Comparison of ENCODE assay signal across 10 mouse cellular contexts in the genomic region with DNA sequence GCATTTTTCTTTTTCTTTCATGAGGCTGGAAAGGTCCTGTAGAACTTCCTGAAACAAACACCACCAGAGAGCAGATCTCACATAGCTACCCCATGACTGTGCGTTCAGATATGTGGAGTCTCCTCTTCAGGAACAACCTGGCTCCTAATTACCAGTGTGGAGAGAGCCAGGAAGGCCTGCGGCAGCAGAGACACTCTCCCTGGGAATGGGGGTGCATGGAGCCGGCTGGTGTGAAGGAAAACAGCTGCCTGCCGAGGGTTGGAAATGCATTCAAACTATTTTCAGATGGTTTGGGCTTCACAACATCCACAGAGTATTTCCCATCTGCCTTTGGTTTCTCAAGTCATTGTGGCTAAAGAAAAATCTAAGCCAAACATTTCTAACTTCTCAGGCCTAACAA. TPM values are rescaled to one million over a fixed set of nuclear protein-coding genes. Genes with fewer than 3 reads are reported as not detected.
A peak's percentile ranks its signal among the peaks of the same experiment; 100 is the strongest.
DNase-seq lines count a peak whose midpoint lies in the region; ATAC-seq and TF ChIP-seq lines count a peak whose summit lies in the region.
"Had no signal": no experiment of that assay in that cellular context is flagged by ENCODE, and none has a peak within 500 bp of the region (broad histone marks: within the 10 kb centered on the region; RNA-seq: fewer than 3 reads in every experiment).

No protein-coding gene starts in this region.

- DNase-seq in intestine, embryonic 14.5 days (ENCODE audit: low spot score), result no peak
- no peak for DNase-seq in Patski (ENCODE audit: low read depth, low spot score)
- peak; percentile 59 to 67 for DNase-seq in heart, adult 9 months (ENCODE audit: low spot score in 2 of 2)
- no peak for DNase-seq in adrenal gland, postnatal 14 days
- DNase-seq in layer of hippocampus, postnatal 14 days (ENCODE audit: low spot score in 2 of 2), result no peak

- no peaks in the 10 kb centered on the region for H3K27me3 ChIP-seq in intestine, embryonic 14.5 days (replicated peaks; ENCODE audit: control insufficient read depth, insufficient read depth, low read length)
- H3K27me3 ChIP-seq in intestine, postnatal 0 days (replicated peaks; ENCODE audit: control insufficient read depth, insufficient read depth, low read length), result no peaks in the 10 kb centered on the region
- no peaks in the 10 kb centered on the region for H3K27me3 ChIP-seq in Patski
- no peaks in the 10 kb centered on the region for H3K27me3 ChIP-seq in lung, embryonic 15.5 days

- POLR2A ChIA-PET in Patski (lab: Charles Lee), result no interaction called here

- no peak overlapping the region for H3K9ac ChIP-seq in intestine, embryonic 14.5 days (ENCODE audit: low read length)
- H3K9ac ChIP-seq in intestine, postnatal 0 days (ENCODE audit: low read depth, low read length), result no peak overlapping the region
- no peak overlapping the region for H3K9ac ChIP-seq in lung, embryonic 15.5 days

- in situ Hi-C loops in Patski (cut with MboI; ENCODE audit: low pct_unique_long_range_greater_than_20kb), result no loop called here

- 39% methylated on average over 4 of the region's 4 CpGs for WGBS in intestine, embryonic 14.5 days
- 58% methylated on average over 4 of the region's 4 CpGs for WGBS in intestine, postnatal 0 days
- WGBS in lung, embryonic 15.5 days, result 24% methylated on average over 4 of the region's 4 CpGs

- H3K9me3 ChIP-seq in intestine, embryonic 14.5 days (ENCODE audit: control insufficient read depth, low read length), result no peaks in the 10 kb centered on the region
- H3K9me3 ChIP-seq in intestine, postnatal 0 days (ENCODE audit: control insufficient read depth), result no peaks in the 10 kb centered on the region
- H3K9me3 ChIP-seq in lung, embryonic 15.5 days, result no peaks in the 10 kb centered on the region
- H3K9me3 ChIP-seq: hindbrain, embryonic 10.5 days had no signal

- no peak overlapping the region for H3K4me3 ChIP-seq in intestine, embryonic 14.5 days (ENCODE audit: low read depth, low read length)
- no peak overlapping the region for H3K4me3 ChIP-seq in intestine, postnatal 0 days (ENCODE audit: low read depth, low read length)
- H3K4me3 ChIP-seq in lung, embryonic 15.5 days, result no peak overlapping the region
- H3K4me3 ChIP-seq: hindbrain, embryonic 10.5 days had no signal

- no peak for TF ChIP-seq CTCF in intestine, postnatal 0 days (IDR thresholded peaks at IDR 0.05; ENCODE audit: low read depth)
- no peak for TF ChIP-seq CTCF in Patski (IDR thresholded peaks at IDR 0.05)

- no peaks in the 10 kb centered on the region for H3K36me3 ChIP-seq in intestine, embryonic 14.5 days (ENCODE audit: control insufficient read depth, insufficient read depth, low read length)
- no peaks in the 10 kb centered on the region for H3K36me3 ChIP-seq in intestine, postnatal 0 days (ENCODE audit: control insufficient read depth, insufficient read depth)
- peaks cover 15% of the 10 kb centered on the region for H3K36me3 ChIP-seq in lung, embryonic 15.5 days
- H3K36me3 ChIP-seq: hindbrain, embryonic 10.5 days had no signal

- H3K27ac ChIP-seq in intestine, embryonic 14.5 days (ENCODE audit: low read depth), result peak overlapping the region; percentile 51
- no peak overlapping the region for H3K27ac ChIP-seq in intestine, postnatal 0 days (ENCODE audit: low read depth, low read length)
- H3K27ac ChIP-seq in lung, embryonic 15.5 days, result peak overlapping the region; percentile 41; the same call in 1 of the 2 replicates
- H3K27ac ChIP-seq: hindbrain, embryonic 10.5 days had no signal

- CTCF ChIA-PET in Patski (lab: Charles Lee), result interaction anchor here (2.5 kb wide), 1 partner anchor 18 kb away, joined by 7 read pairs; no protein-coding TSS in a partner anchor

- peaks cover 11% of the 10 kb centered on the region; the same call in 1 of the 2 replicates for H3K4me1 ChIP-seq in intestine, embryonic 14.5 days (replicated peaks; ENCODE audit: control insufficient read depth, insufficient read depth, low read length)
- no peaks in the 10 kb centered on the region for H3K4me1 ChIP-seq in intestine, postnatal 0 days (replicated peaks; ENCODE audit: control insufficient read depth, insufficient read depth, low read length)
- H3K4me1 ChIP-seq in lung, embryonic 15.5 days, result peaks cover 21% of the 10 kb centered on the region

- no peak overlapping the region for H3K4me2 ChIP-seq in intestine, embryonic 14.5 days (ENCODE audit: low read length)
- H3K4me2 ChIP-seq in intestine, postnatal 0 days (replicated peaks; ENCODE audit: low read depth), result no peak overlapping the region
- no peak overlapping the region for H3K4me2 ChIP-seq in lung, embryonic 15.5 days

- ATAC-seq in intestine, embryonic 14.5 days (replicated peaks; ENCODE audit: low FRiP score, low TSS enrichment, low read depth), result no peak
- no peak for ATAC-seq in intestine, postnatal 0 days
- ATAC-seq in Patski, result peak; percentile 60
- 0 out of 2 replicates have a peak, but pooled peaks have one; percentile 35 for ATAC-seq in lung, embryonic 15.5 days (ENCODE audit: borderline replicate concordance, extremely low read depth, low FRiP score, low TSS enrichment)
- no peak for ATAC-seq in erythroid progenitor cell, adult 5-6 weeks (replicated peaks; ENCODE audit: low FRiP score, poor library complexity, severe bottlenecking)
- ATAC-seq: CD4-positive, CD25-positive, alpha-beta regulatory T cell, adult 4 months had no signal

RNA-seq across cellular contexts. Expression of gene Tgfb2, which starts 10.4 kb away (rescaled TPM):
- 21.5 and 26.2 TPM in 2 replicates for polyA plus RNA-seq in intestine, embryonic 14.5 days (2014; fragmentation: Nextera tagmentation; extraction: Ambion mirVana)
- polyA plus RNA-seq in intestine, postnatal 0 days (2015; fragmentation: Nextera tagmentation; extraction: Ambion mirVana), result 7.1 and 7.7 TPM in 2 replicates
- 35.3 TPM for polyA plus RNA-seq in Patski (2021)
- polyA plus RNA-seq in lung, embryonic 15.5 days (2015; fragmentation: Nextera tagmentation; extraction: Ambion mirVana), result 83.8 and 89.9 TPM in 2 replicates
- total RNA-seq in adrenal gland, postnatal 14 days (2021), result 2.7 and 3.1 TPM in 2 replicates
- total RNA-seq in layer of hippocampus, postnatal 14 days (2021), result 10 to 100 TPM; 36.6 to 37.0 TPM
- not detected in 2 replicates for total RNA-seq in erythroid progenitor cell, adult 5-6 weeks (2015; ENCODE audit: low replicate concordance)
- total RNA-seq in erythroid progenitor cell, adult 5-6 weeks (2017; ENCODE audit: low replicate concordance), result not detected in 2 replicates

RNA-seq across cellular contexts. Expression of gene Rrp15, which starts 53.8 kb away (rescaled TPM):
- polyA plus RNA-seq in intestine, embryonic 14.5 days (2014; fragmentation: Nextera tagmentation; extraction: Ambion mirVana), result 76.4 and 85.1 TPM in 2 replicates
- 21.9 and 23.0 TPM in 2 replicates for polyA plus RNA-seq in intestine, postnatal 0 days (2015; fragmentation: Nextera tagmentation; extraction: Ambion mirVana)
- 48.7 TPM for polyA plus RNA-seq in Patski (2021)
- 62.3 and 63.5 TPM in 2 replicates for polyA plus RNA-seq in lung, embryonic 15.5 days (2015; fragmentation: Nextera tagmentation; extraction: Ambion mirVana)
- total RNA-seq in adrenal gland, postnatal 14 days (2021), result 26.9 and 31.7 TPM in 2 replicates
- 10 to 100 TPM; 13.0 to 16.8 TPM for total RNA-seq in layer of hippocampus, postnatal 14 days (2021)
- total RNA-seq in erythroid progenitor cell, adult 5-6 weeks (2015; ENCODE audit: low replicate concordance), result 10.9 and 14.1 TPM in 2 replicates
- 13.6 and 15.4 TPM in 2 replicates for total RNA-seq in erythroid progenitor cell, adult 5-6 weeks (2017; ENCODE audit: low replicate concordance)

Comparison
In these comparisons a context has a peak if more than half of its experiments do, and no peak if none do; other contexts are left out.
1. ATAC-seq: peak in Patski (single experiment) and lung, embryonic 15.5 days (single experiment); none in intestine, embryonic 14.5 days (single experiment), intestine, postnatal 0 days (single experiment) and erythroid progenitor cell, adult 5-6 weeks (single experiment).
2. DNase-seq: peak in heart, adult 9 months (2 of 2); none in intestine, embryonic 14.5 days (single experiment), Patski (single experiment), adrenal gland, postnatal 14 days (single experiment) and layer of hippocampus, postnatal 14 days (0 of 2).